Mouse (Mus musculus) kidney, adult 2 months (tissue): ENCODE results near the gene Gpr146. TPM values are rescaled to one million over a fixed set of nuclear protein-coding genes. Genes with fewer than 3 reads are reported as not detected.
A peak's percentile ranks its signal among the peaks of the same experiment; 100 is the strongest.

ENCODE experiments used
- DNase-seq: peaks from one replicate; pipeline ENCODE4 v3.0.0; 2021
- H3K27ac ChIP-seq: fragments of 200-500 bp; 2 replicates; pipeline ENCODE4 v1.5.1; 2012; ENCODE audit warnings: low read depth, low read length, control low read depth, inconsistent platforms; ENCODE audit not compliant: insufficient read depth
- H3K27me3 ChIP-seq: fragments of 200-500 bp; replicated peaks from 2 replicates; pipeline ENCODE4 v1.6.1; 2012; ENCODE audit warnings: mild to moderate bottlenecking, moderate library complexity, low read length, inconsistent platforms; ENCODE audit not compliant: control insufficient read depth, insufficient read depth
- H3K36me3 ChIP-seq: fragments of 200-500 bp; 2 replicates; pipeline ENCODE4 v1.6.1; 2012; ENCODE audit warnings: mild to moderate bottlenecking, moderate library complexity, low read length, inconsistent platforms; ENCODE audit not compliant: control insufficient read depth, insufficient read depth
- H3K4me1 ChIP-seq: fragments of 200-500 bp; 2 replicates; pipeline ENCODE4 v1.6.1; 2011; ENCODE audit warnings: low read length; ENCODE audit not compliant: control insufficient read depth, insufficient read depth
- H3K4me3 ChIP-seq: fragments of 200-500 bp; 2 replicates; pipeline ENCODE4 v1.5.1; 2011; ENCODE audit warnings: mild to moderate bottlenecking, low read depth, low read length, control low read depth; ENCODE audit not compliant: insufficient read depth
- CTCF ChIP-seq: fragments of 200-500 bp; conservative IDR thresholded peaks from 2 replicates; pipeline ENCODE4 v1.5.1; 2011; ENCODE audit warnings: low read depth, mild to moderate bottlenecking, control low read depth, low read length, moderate library complexity, mixed read lengths; ENCODE audit not compliant: insufficient read depth, insufficient read length
- POLR2A ChIP-seq: fragments of 200-500 bp; IDR thresholded peaks from one replicate; pipeline ENCODE4 v1.6.1; 2011; ENCODE audit warnings: low read depth, low read length, control low read depth
- WGBS: fragments of 180-500 bp; shearing (Covaris S2); methylation state at CpG from one replicate; pipeline ENCODE4 v1.1.7; 2018; 5-methylcytosine and 5-hydroxymethylcytosine counted together
- polyA plus RNA-seq: library from polyadenylated mRNA; depleted of rRNA; stranded (reverse); fragments of >200 nt; gene quantifications from 2 replicates; pipeline ENCODE4 v1.2.3, GENCODE M21; 2012

Gene Gpr146
- polyA plus RNA-seq, 1 experiment, result 39.1 TPM

- H3K4me1 ChIP-seq, result peaks cover 65% of the 10 kb centered on the region
- peak overlapping the region; percentile 87 for H3K27ac ChIP-seq
- TF ChIP-seq POLR2A (no peak), CTCF (no peak)
- DNase-seq, result peak; percentile 68
- H3K27me3 ChIP-seq, result no peaks in the 10 kb centered on the region
- peak overlapping the region; percentile 42 for H3K4me3 ChIP-seq
- H3K36me3 ChIP-seq, result no peaks in the 10 kb centered on the region
- WGBS, result 49% methylated on average over 18 of the region's 18 CpGs
Observed at GRCm38 (mm10) chr5:139381586-139382513, 4.4 kb downstream of the Gpr146 start.

GRCm38 (mm10) chr5:139382760-139383159 is 5.3 kb downstream of the Gpr146 start:
- H3K4me1 ChIP-seq, result peaks cover 63% of the 10 kb centered on the region
- 30% methylated on average over 8 of the region's 8 CpGs for WGBS

GRCm38 (mm10) chr5:139383234-139383633 is 5.7 kb downstream of the Gpr146 start:
- no peak for DNase-seq
- TF ChIP-seq CTCF (no peak), POLR2A (no peak)
- H3K4me1 ChIP-seq, result peaks cover 61% of the 10 kb centered on the region
- 50% methylated on average over 9 of the region's 9 CpGs for WGBS
- H3K4me3 ChIP-seq, result no peak overlapping the region
- H3K27me3 ChIP-seq, result no peaks in the 10 kb centered on the region
- H3K27ac ChIP-seq, result peak overlapping the region; percentile 87; the same call in 1 of the 2 replicates
- no peaks in the 10 kb centered on the region for H3K36me3 ChIP-seq

More at GRCm38 (mm10) chr5:139382760-139383159, 5.3 kb downstream of the Gpr146 start:
- H3K36me3 ChIP-seq, result no peaks in the 10 kb centered on the region
- TF ChIP-seq POLR2A (peak; percentile 59), CTCF (no peak; the same call in 1 of the 2 replicates)
- peak overlapping the region; percentile 87 for H3K27ac ChIP-seq
- no peaks in the 10 kb centered on the region for H3K27me3 ChIP-seq
- H3K4me3 ChIP-seq, result peak overlapping the region; percentile 23
- peak; percentile 79 for DNase-seq

GRCm38 (mm10) chr5:139384531-139384930 is 7.0 kb downstream of the Gpr146 start:
- Histone ChIP-seq H3K36me3 (no peaks in the 10 kb centered on the region), H3K27me3 (no peaks in the 10 kb centered on the region), H3K4me1 (peaks cover 63% of the 10 kb centered on the region), H3K27ac (peak overlapping the region; percentile 35), H3K4me3 (no peak overlapping the region)
- DNase-seq, result peak; percentile 82
- TF ChIP-seq POLR2A (no peak), CTCF (0 out of 2 replicates have a peak, but pooled peaks have one; percentile 3)
- 7% methylated on average over 10 of the region's 10 CpGs for WGBS

- Histone ChIP-seq H3K27ac (no peak overlapping the region), H3K27me3 (no peaks in the 10 kb centered on the region), H3K4me3 (no peak overlapping the region), H3K4me1 (peaks cover 58% of the 10 kb centered on the region), H3K36me3 (no peaks in the 10 kb centered on the region)
- 76% methylated on average over 5 of the region's 5 CpGs for WGBS
- no peak for DNase-seq
- TF ChIP-seq POLR2A, result no peak
- no peak for TF ChIP-seq CTCF
Observed at GRCm38 (mm10) chr5:139386047-139386446, 8.6 kb downstream of the Gpr146 start.

- H3K27ac ChIP-seq, result peak overlapping the region; percentile 42
Observed at GRCm38 (mm10) chr5:139387329-139388194, 10.1 kb downstream of the Gpr146 start.

More at GRCm38 (mm10) chr5:139387329-139388194, 10.1 kb downstream of the Gpr146 start:
- DNase-seq, result no peak
- WGBS, result 73% methylated on average over 10 of the region's 10 CpGs
- TF ChIP-seq POLR2A (no peak), CTCF (no peak)
- no peaks in the 10 kb centered on the region for H3K36me3 ChIP-seq
- H3K27me3 ChIP-seq, result no peaks in the 10 kb centered on the region
- H3K4me1 ChIP-seq, result peaks cover 54% of the 10 kb centered on the region
- H3K4me3 ChIP-seq, result no peak overlapping the region
